Mouse (Mus musculus) midbrain, embryonic 14.5 days (tissue): ENCODE results near the gene Tef. TPM values are rescaled to one million over a fixed set of nuclear protein-coding genes. Genes with fewer than 3 reads are reported as not detected.

Experiments used
- ATAC-seq: fragments of 200-750 bp; cut with Nextera tagmentation; 2 replicates; pipeline ENCODE4 v1.8.0; 2017; ENCODE audit warnings: moderate number of reproducible peaks, moderate library complexity; ENCODE audit not compliant: low FRiP score, low TSS enrichment
- DNase-seq: peaks from one replicate; pipeline ENCODE4 v3.0.0-alpha.2; 2015
- H3K27ac ChIP-seq: fragments of 300-500 bp; sonication (generic); replicated peaks from 2 replicates; pipeline ENCODE4 v1.5.1; 2014; ENCODE audit warnings: mild to moderate bottlenecking, low read depth, low read length, moderate library complexity
- H3K27me3 ChIP-seq: fragments of 300-500 bp; sonication (generic); 2 replicates; pipeline ENCODE4 v1.6.1; 2014; ENCODE audit warnings: low read length, control low read depth, mixed read lengths; ENCODE audit not compliant: control insufficient read depth, insufficient read depth
- H3K36me3 ChIP-seq: fragments of 300-500 bp; sonication (generic); 2 replicates; pipeline ENCODE4 v1.6.1; 2014; ENCODE audit warnings: low read length, control low read depth; ENCODE audit not compliant: control insufficient read depth, insufficient read depth
- H3K4me1 ChIP-seq: fragments of 300-500 bp; sonication (generic); 2 replicates; pipeline ENCODE4 v1.6.1; 2014; ENCODE audit warnings: mild to moderate bottlenecking, antibody characterized with exemption, low read length, control low read depth; ENCODE audit not compliant: control insufficient read depth, insufficient read depth
- H3K4me2 ChIP-seq: fragments of 300-500 bp; sonication (generic); 2 replicates; pipeline ENCODE4 v1.6.1; 2014; ENCODE audit warnings: mild to moderate bottlenecking, low read length, moderate library complexity
- H3K4me3 ChIP-seq: fragments of 300-500 bp; sonication (generic); replicated peaks from 2 replicates; pipeline ENCODE4 v1.5.1; 2014; ENCODE audit warnings: low read depth, low read length
- H3K9ac ChIP-seq: fragments of 300-500 bp; sonication (generic); replicated peaks from 2 replicates; pipeline ENCODE4 v1.6.1; 2014; ENCODE audit warnings: mild to moderate bottlenecking, low read length, moderate library complexity
- H3K9me3 ChIP-seq: fragments of 300-500 bp; sonication (generic); 2 replicates; pipeline ENCODE4 v1.6.1; 2016; ENCODE audit warnings: low read length, control low read depth, mixed read lengths; ENCODE audit not compliant: control insufficient read depth
- WGBS: fragments of 180-500 bp; shearing (Covaris S2); extraction: QIAGEN DNeasy Blood & Tissue Kit; methylation state at CpG from one replicate; pipeline ENCODE4 v1.1.7; 2014; 5-methylcytosine and 5-hydroxymethylcytosine counted together
- polyA plus RNA-seq: library from polyadenylated mRNA; unstranded; fragments of >200 nt; fragmentation: Nextera tagmentation; extraction: Ambion mirVana; gene quantifications from 2 replicates; pipeline ENCODE4 v1.2.1, GENCODE M21; 2014

Tef gene
- polyA plus RNA-seq, 1 experiment from 2014 or later: 19.6 TPM

DNA sequence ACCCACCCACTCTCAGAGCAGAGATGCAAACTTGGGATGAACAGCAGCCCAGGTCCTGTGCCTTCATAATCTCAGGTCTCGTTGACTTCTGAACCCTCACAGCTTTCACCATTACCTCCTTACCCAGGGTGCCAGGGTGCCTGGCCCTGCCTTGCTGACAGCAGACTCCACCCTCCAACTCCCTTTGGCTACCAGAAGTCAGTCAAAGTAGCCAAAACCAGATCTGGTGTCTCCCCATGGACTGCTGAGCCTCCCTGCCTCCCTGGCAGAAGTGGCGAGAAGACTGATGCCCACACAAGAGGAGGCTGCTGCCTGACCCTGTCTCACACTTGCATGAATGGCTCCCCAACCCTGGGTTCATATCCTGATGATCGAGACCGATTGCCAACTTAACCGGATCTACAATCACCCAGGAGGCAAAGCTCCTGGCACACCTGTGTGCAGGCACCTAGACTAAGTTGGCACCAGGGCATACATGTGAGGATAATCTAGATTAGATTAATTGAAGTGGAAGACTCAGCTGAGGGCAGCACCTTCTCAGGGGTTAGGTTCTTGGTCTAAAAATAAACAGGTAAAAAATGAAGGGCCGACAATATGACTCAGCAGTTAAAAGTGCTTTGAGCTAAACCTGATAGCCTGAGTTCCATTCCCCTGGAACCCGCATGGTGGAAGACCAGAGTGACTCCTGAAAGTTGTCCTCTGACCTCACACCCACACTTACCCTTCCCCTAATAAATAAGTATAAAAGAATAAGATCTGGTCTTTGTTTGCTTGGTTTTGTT is 26.4 kb downstream of the Tef start:
- peaks cover 3% of the 10 kb centered on the region; the same call in 1 of the 2 replicates for H3K4me1 ChIP-seq

DNA sequence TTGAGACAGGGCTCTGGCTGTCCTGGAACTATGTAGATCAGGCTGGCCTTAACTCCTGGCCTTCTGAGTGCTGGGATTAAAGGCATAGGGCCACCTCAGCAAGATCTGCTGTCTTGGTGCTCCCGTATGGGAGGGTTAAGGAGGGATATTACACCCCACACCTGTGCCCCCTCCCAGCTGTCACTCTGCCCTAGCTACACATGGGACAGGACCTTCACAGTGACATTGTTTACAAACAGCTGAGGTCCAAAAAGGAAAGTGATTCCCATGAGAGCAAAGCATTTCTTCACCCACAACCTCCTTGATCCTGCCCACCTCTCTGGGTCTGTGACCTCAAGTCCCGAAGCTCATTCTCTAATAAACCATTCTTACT is 27.0 kb downstream of the Tef start:
- 74% methylated on average over 2 of the region's 2 CpGs for WGBS
- Histone ChIP-seq H3K27ac (no peak overlapping the region), H3K4me1 (peaks cover 3% of the 10 kb centered on the region; the same call in 1 of the 2 replicates), H3K9ac (no peak overlapping the region), H3K4me3 (no peak overlapping the region), H3K27me3 (no peaks in the 10 kb centered on the region), H3K36me3 (peaks cover 33% of the 10 kb centered on the region), H3K9me3 (no peaks in the 10 kb centered on the region), H3K4me2 (no peak overlapping the region)
- ATAC-seq (no peak), DNase-seq (no peak)

More for the DNA sequence above, 26.4 kb downstream of the Tef start:
- DNase-seq: no peak
- H3K4me3 ChIP-seq: no peak overlapping the region
- no peaks in the 10 kb centered on the region for H3K9me3 ChIP-seq
- H3K9ac ChIP-seq: no peak overlapping the region
- no peak overlapping the region for H3K4me2 ChIP-seq
- no peak overlapping the region for H3K27ac ChIP-seq
- H3K36me3 ChIP-seq: peaks cover 39% of the 10 kb centered on the region
- WGBS: 88% methylated on average over 7 of the region's 7 CpGs
- ATAC-seq: no peak
- H3K27me3 ChIP-seq: no peaks in the 10 kb centered on the region

DNA sequence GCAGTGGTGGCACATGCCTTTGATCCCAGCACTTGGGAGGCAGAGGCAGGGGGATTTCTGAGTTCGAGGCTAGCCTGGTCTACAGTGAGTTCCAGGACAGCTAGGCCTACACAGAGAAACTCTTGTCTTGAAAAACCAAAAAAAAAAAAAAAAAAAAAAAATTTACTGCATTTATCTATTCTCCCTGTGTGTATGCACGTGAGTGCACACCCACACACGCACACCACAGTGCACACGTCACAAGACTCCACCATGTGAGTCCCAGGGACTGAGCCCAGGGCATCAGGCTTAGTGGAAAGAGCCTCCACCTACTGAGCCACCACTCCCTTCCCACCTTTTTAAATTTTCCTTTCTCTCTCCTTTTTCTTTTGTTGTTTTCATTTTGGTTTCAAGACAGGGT is 28.3 kb downstream of the Tef start:
- Histone ChIP-seq H3K27me3 (0 out of 2 replicates have a peak, but pooled peaks cover 2% of the 10 kb centered on the region), H3K36me3 (peaks cover 20% of the 10 kb centered on the region), H3K4me1 (peaks cover 3% of the 10 kb centered on the region; the same call in 1 of the 2 replicates), H3K9ac (no peak overlapping the region), H3K4me2 (no peak overlapping the region), H3K4me3 (no peak overlapping the region), H3K9me3 (no peaks in the 10 kb centered on the region), H3K27ac (no peak overlapping the region)
- DNase-seq: no peak
- 90% methylated on average over 4 of the region's 4 CpGs for WGBS
- ATAC-seq: no peak

DNA sequence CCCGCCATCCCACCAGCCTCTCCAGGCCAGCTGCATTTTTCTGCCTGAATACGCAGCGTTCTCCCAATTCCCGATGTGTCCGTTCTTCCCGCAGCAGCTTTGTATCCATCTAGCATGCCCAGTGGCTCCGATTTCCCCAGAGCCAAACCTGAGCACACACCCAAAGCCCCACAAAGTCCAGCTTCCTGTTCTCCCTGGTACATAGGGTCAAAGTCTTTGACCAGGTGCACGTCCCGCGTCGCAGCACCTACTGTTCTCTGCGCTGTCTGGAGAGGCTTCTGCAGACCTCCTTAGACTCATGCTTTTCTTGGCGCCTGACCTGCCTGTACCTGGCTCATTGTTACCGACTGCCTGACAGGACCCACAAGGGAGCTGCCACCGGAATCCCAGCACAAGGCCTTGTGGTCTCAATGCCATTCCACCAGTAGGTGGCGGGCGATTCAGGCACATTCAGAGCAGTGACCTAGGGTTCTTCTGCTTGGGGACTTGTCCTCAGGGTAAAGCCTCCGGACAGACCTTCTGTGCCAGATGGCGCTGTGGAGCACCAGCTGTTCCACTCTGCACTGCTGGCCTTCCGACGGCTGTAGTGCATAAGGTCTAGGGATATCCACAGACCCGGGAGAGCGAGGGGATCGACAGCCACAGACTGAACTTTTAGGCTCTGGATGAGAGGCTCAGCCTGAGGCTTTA is 29.1 kb downstream of the Tef start:
- Histone ChIP-seq H3K36me3 (peaks cover 12% of the 10 kb centered on the region), H3K4me2 (peak overlapping the region; percentile 24; the same call in 1 of the 2 replicates), H3K27ac (peak overlapping the region; percentile 26; the same call in 1 of the 2 replicates), H3K9me3 (no peaks in the 10 kb centered on the region), H3K4me1 (peaks cover 5% of the 10 kb centered on the region; the same call in 1 of the 2 replicates), H3K4me3 (no peak overlapping the region), H3K27me3 (0 out of 2 replicates have a peak, but pooled peaks cover 5% of the 10 kb centered on the region), H3K9ac (peak overlapping the region; percentile 31; the same call in 1 of the 2 replicates)
- 16% methylated on average over 24 of the region's 24 CpGs for WGBS
- ATAC-seq (peak; percentile 73), DNase-seq (peak; percentile 92)

DNA sequence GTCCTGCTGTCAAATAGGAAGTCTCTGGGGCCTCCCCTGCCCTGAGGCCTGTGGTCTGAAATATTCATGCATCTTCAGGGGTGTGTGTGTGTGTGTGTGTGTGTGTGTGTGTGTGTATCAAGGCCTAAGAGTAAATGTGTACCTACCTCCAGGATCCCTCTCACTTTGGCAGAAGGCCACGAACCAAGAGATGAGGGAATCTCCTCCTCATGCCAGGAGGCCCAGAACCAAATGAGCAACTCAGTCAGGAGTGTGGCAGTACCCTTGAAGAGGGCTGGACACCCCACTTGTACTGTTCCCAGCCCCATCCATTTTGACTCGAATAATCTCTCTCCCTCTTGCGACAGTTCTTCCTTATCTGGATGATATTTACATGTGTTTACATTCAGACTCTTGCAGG is 30.0 kb downstream of the Tef start:
- H3K9me3 ChIP-seq: no peaks in the 10 kb centered on the region
- WGBS: 94% methylated on average over 3 of the region's 3 CpGs

DNA sequence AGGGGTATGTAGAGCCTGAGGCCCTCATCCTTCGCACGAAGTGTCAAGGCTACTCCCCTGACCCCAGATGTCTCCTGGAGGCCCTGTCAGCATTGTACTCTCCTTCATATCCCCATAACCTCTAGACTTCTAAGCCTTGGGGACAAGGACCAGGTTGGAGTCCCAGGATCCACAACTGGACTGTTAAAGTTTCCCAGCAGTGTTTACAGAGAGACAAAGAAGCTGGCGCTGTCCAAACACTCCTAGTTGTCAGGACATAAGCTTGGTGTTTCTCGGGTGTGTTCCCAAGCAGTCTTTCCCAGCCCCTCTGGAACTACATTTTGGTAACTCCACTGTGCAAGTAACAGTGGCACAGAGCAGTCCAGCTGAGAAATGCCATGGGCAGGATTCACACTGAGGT is 31.3 kb downstream of the Tef start:
- WGBS: 77% methylated on average over 4 of the region's 4 CpGs

More for the DNA sequence above, 30.0 kb downstream of the Tef start:
- Histone ChIP-seq H3K36me3 (peaks cover 9% of the 10 kb centered on the region), H3K27me3 (0 out of 2 replicates have a peak, but pooled peaks cover 5% of the 10 kb centered on the region), H3K4me3 (no peak overlapping the region), H3K9ac (no peak overlapping the region), H3K4me2 (no peak overlapping the region), H3K27ac (no peak overlapping the region), H3K4me1 (peaks cover 7% of the 10 kb centered on the region; the same call in 1 of the 2 replicates)
- no peak for ATAC-seq
- no peak for DNase-seq

DNA sequence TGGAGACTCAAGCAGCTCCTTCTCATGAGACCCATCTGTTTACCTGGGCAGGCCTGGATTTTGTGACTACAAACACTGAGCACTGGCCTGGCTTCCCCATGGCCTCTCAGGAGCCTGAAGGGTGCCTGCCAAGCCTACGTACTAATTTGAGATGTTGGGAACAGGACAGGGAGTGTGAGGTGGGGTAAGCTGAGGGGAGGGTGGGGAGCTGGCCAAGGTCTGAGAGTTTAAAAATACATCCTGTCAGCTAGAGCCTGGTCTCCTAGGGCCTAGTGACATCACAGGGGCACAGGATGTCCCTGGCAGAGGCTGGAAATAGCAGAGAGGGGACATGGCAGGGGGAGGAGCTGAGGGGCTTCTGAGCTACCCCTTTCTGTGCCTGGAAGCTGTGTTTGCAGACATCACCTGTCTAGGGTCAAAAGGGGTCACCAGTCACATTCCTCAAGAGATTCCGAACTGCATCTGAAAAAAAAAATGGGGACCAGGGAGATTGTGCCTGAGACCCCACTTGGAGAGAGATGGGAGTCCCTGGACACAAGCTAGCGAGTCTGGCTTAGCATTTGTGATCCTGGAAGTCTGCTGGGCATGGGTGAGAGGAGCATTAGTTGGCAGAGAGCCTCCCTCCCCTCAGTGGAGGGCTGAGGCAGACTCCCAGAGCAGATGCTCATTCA is 32.1 kb downstream of the Tef start:
- 52% methylated on average over 3 of the region's 3 CpGs for WGBS
- Histone ChIP-seq H3K36me3 (no peaks in the 10 kb centered on the region), H3K9me3 (no peaks in the 10 kb centered on the region), H3K4me1 (peaks cover 7% of the 10 kb centered on the region; the same call in 1 of the 2 replicates), H3K4me2 (no peak overlapping the region), H3K27me3 (0 out of 2 replicates have a peak, but pooled peaks cover 5% of the 10 kb centered on the region), H3K4me3 (no peak overlapping the region), H3K27ac (no peak overlapping the region), H3K9ac (no peak overlapping the region)
- DNase-seq (no peak), ATAC-seq (no peak)

More for the DNA sequence above, 31.3 kb downstream of the Tef start:
- Histone ChIP-seq H3K9me3 (no peaks in the 10 kb centered on the region), H3K4me3 (no peak overlapping the region), H3K9ac (no peak overlapping the region), H3K4me2 (no peak overlapping the region), H3K27me3 (0 out of 2 replicates have a peak, but pooled peaks cover 5% of the 10 kb centered on the region), H3K36me3 (peaks cover 3% of the 10 kb centered on the region), H3K4me1 (peaks cover 7% of the 10 kb centered on the region; the same call in 1 of the 2 replicates), H3K27ac (no peak overlapping the region)
- ATAC-seq (no peak), DNase-seq (no peak)
